Mouse (Mus musculus): ENCODE data around the gene Col1a1. TPM values are rescaled to one million over a fixed set of nuclear protein-coding genes. Genes with fewer than 3 reads are reported as not detected.
A peak's percentile ranks its signal among the peaks of the same experiment; 100 is the strongest.
"Not testable (repeated sequence)": the region's sequence is repeated elsewhere in the genome, so short reads cannot be mapped to it uniquely, and the experiment has no call there.

The Col1a1 gene
- polyA plus RNA-seq, 1 experiment from 2014 or later: 4,242 TPM

DNA sequence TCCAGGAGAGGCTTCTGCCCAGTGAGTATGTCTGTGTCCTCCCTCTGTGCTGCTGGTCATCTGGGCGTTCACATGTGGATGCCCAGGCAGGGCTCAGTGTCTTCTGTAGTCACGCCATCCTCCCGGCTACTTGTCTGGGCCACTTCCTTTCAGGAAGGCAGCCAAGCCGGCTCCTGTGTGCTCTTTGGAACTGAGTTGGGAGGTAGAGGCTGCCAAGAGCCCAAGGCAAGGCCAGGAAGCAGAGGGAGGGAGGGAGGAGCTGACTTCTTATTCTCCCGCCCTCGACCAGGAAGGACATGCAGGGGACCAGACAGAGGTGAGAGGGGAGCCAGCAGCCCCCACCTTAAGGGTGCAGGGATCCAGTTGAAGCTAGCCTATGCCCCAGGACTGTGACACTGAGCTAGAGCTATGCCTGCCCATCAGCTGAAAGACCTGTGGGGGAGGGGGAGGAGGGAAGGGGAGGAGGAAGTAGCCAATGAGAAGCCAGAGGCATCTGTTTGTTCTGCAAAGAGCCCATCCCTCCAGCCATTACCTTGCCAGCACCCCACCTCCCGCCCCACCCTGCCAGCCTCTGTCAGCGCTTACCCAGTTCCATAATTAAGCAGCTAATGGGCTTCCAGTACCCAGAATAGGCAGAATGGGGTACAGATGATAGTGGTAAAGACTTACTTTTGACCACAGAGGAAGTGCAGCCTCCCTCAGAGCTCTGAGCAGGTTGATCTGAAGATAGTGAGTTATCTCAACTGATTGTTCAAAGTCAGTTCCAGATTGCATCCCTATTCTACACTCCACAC is 22.2 kb downstream of the Col1a1 start:
- Histone ChIP-seq H3K27me3 (no peaks in the 10 kb centered on the region), H3K4me2 (replicated peaks) (0 out of 2 replicates have a peak overlapping the region, but pooled peaks have one; percentile 2), H3K9ac (no peak overlapping the region), H3K27ac (replicated peaks) (peak overlapping the region; percentile 61), H3K4me3 (replicated peaks) (no peak overlapping the region), H3K36me3 (no peaks in the 10 kb centered on the region), H3K9me3 (replicated peaks) (no peaks in the 10 kb centered on the region), H3K4me1 (peaks cover 24% of the 10 kb centered on the region)
- ATAC-seq (ENCODE audit: insufficient number of reproducible peaks, low FRiP score, low TSS enrichment, low read depth): peak; percentile 35; the same call in 1 of the 2 replicates
- WGBS: 16% methylated on average over 8 of the region's 8 CpGs

DNA sequence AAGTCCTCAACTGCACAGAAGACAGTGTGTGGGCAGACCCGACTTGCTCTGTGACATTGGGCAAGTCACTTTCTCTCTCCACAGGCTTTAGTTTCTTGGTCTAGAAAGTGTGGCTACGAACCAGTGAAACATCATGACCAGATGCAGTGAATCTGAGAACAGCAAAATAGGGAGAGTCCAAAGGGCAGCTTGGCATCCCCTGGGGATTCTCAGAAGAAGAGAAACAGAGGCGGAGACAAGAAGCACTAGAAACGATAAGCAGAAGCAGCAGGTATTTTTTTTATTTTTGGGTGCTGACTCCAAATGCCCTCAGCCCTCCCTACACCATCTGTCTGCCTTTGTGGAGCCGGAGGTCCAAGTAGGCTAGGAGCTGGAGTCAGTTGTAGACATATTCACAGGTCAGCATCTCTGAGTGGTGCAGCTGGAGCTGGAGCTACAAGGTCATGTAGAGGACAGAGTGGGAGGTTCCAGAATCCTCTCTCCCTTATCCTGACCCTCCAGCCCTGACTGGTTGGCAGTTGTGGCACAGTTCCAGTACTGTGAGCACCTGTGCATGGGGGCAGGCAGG is 26.6 kb downstream of the Col1a1 start:
- Histone ChIP-seq H3K4me3 (replicated peaks) (no peak overlapping the region), H3K9ac (no peak overlapping the region), H3K4me2 (replicated peaks) (no peak overlapping the region), H3K9me3 (replicated peaks) (no peaks in the 10 kb centered on the region), H3K36me3 (no peaks in the 10 kb centered on the region), H3K4me1 (peaks cover 27% of the 10 kb centered on the region), H3K27me3 (no peaks in the 10 kb centered on the region), H3K27ac (replicated peaks) (no peak overlapping the region)
- 67% methylated on average over 5 of the region's 5 CpGs for WGBS
- no peak for ATAC-seq (ENCODE audit: insufficient number of reproducible peaks, low FRiP score, low TSS enrichment, low read depth)

DNA sequence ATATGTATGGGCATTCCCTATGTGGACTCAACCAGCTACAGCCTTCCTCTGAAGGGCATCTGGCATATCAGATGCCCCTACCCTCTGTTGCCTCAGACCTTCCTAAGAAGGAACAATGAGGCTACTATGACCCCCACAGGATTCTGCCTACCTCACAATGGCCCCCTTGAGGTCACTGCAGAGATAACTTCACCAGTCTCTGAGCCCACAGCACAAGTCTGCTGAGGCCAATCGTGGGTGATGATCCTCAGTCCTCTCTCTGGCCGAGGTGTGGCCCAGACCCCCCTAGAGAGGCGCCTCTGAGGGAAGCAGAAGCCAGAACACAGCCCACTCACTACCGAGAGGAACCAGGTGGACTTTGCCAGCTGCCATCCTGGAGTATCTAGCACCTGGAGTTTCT is 31.4 kb downstream of the Col1a1 start, which contains the start of gene Hils1:
TSS of gene Hils1 (plus strand) at position 175 of the 400 bp plus-strand sequence.
- H3K9ac ChIP-seq: no peak within 1 kb of the TSS
- ATAC-seq (ENCODE audit: insufficient number of reproducible peaks, low FRiP score, low TSS enrichment, low read depth): no peak

DNA sequence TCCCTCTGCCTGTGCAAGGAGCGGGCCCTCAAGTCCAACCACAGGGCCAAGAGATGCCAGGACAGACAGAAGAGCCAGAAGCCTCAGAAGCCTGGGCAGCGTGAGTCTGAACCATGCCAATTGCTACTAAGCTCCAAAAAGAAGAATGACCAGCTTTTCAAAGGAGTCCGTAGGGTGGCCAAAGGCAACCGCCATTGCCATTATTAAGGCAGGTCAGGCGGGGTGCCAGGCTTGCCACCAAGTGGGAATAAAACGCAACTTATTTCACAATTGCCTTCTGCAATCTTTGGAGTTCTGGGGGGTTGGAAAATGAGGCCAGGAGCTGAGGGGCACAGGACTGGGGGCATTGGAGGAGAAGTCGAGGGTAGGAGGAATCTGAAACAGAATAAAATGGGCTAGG is 32.2 kb downstream of the Col1a1 start:
- Histone ChIP-seq H3K36me3 (no peaks in the 10 kb centered on the region), H3K27me3 (no peaks in the 10 kb centered on the region), H3K4me1 (peaks cover 12% of the 10 kb centered on the region), H3K9ac (no peak overlapping the region), H3K9me3 (replicated peaks) (no peaks in the 10 kb centered on the region), H3K4me3 (replicated peaks) (no peak overlapping the region), H3K27ac (replicated peaks) (no peak overlapping the region), H3K4me2 (replicated peaks) (no peak overlapping the region)
- ATAC-seq (ENCODE audit: insufficient number of reproducible peaks, low FRiP score, low TSS enrichment, low read depth): no peak
- WGBS: 82% methylated on average over 7 of the region's 7 CpGs

More for the DNA sequence above, 31.4 kb downstream of the Col1a1 start, which contains the start of gene Hils1:
- Histone ChIP-seq H3K4me2 (replicated peaks) (no peak within 1 kb of the TSS), H3K27me3 (no peaks in the 10 kb centered on the region), H3K9me3 (replicated peaks) (no peaks in the 10 kb centered on the region), H3K27ac (replicated peaks) (no peak within 1 kb of the TSS), H3K4me1 (peaks cover 13% of the 10 kb centered on the region), H3K36me3 (no peaks in the 10 kb centered on the region), H3K4me3 (replicated peaks) (no peak within 1 kb of the TSS)
- 32% methylated on average over 4 of the region's 4 CpGs for WGBS

DNA sequence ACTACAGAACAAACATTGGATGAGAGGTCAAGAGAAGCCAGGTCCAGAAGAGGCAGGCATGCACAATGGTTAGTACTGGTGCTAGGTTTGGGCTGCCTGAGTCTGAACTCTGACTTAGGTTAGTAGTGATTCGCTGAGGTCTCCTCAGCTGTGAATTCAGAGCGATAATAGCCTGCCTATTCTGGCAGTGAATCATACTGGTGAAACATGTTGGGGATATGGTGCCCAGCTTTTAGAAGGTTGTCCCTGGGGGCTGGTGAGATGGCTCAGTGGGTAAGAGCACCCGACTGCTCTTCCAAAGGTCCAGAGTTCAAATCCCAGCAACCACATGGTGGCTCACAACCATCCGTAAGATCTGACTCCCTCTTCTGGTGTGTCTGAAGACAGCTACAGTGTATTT is 33.7 kb downstream of the Col1a1 start:
- not testable (repeated sequence) for H3K4me1 ChIP-seq; H3K9me3 ChIP-seq (replicated peaks); ATAC-seq (ENCODE audit: insufficient number of reproducible peaks, low FRiP score, low TSS enrichment, low read depth); H3K4me2 ChIP-seq (replicated peaks); H3K9ac ChIP-seq; H3K27ac ChIP-seq (replicated peaks); H3K36me3 ChIP-seq; H3K27me3 ChIP-seq; H3K4me3 ChIP-seq (replicated peaks)
- 86% methylated on average over 4 of the region's 4 CpGs for WGBS

DNA sequence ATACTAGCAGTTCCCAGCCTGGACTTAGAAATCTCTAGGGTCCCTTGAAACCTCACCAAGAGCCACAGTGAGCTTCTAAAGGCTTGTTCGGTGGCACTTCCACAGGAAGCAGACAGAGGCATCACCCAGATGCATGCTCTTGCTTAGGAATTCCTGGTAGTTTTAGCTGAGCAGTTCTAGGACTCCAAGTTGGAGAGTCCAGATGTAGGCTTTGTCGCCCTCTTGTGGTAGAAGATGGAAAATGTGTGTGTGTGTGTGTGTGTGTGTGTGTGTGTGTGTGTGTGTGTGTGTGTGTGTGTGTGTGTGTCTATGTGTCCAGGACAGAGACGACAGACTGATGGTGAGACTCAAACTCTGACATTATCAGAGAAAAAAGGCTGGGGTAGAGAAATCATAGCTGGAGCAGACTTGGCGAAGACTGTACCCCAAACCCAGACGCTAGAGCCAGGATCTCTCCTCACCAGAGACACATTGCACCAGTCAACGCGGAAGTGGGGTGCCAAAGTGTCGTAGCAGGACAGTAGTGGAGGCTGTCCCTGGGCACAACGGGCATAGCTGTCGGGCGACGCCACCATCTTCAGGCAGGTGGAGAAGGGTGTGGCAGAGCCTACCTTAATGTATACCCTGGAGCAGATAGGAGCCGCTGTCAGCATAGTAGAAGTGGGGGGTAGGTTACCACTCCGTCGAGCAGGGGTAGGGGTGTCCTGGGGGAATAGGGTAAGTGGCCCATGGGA is 34.4 kb downstream of the Col1a1 start:
- H3K27me3 ChIP-seq: no peaks in the 10 kb centered on the region
- H3K27ac ChIP-seq (replicated peaks): no peak overlapping the region
- no peak overlapping the region for H3K4me2 ChIP-seq (replicated peaks)
- ATAC-seq (ENCODE audit: insufficient number of reproducible peaks, low FRiP score, low TSS enrichment, low read depth): peak; percentile 34; the same call in 1 of the 2 replicates
- H3K9ac ChIP-seq: no peak overlapping the region
- H3K4me3 ChIP-seq (replicated peaks): no peak overlapping the region
- no peaks in the 10 kb centered on the region for H3K9me3 ChIP-seq (replicated peaks)
- WGBS: 56% methylated on average over 15 of the region's 15 CpGs
- no peaks in the 10 kb centered on the region for H3K36me3 ChIP-seq
- H3K4me1 ChIP-seq: 0 out of 2 replicates have a peak, but pooled peaks cover 6% of the 10 kb centered on the region

DNA sequence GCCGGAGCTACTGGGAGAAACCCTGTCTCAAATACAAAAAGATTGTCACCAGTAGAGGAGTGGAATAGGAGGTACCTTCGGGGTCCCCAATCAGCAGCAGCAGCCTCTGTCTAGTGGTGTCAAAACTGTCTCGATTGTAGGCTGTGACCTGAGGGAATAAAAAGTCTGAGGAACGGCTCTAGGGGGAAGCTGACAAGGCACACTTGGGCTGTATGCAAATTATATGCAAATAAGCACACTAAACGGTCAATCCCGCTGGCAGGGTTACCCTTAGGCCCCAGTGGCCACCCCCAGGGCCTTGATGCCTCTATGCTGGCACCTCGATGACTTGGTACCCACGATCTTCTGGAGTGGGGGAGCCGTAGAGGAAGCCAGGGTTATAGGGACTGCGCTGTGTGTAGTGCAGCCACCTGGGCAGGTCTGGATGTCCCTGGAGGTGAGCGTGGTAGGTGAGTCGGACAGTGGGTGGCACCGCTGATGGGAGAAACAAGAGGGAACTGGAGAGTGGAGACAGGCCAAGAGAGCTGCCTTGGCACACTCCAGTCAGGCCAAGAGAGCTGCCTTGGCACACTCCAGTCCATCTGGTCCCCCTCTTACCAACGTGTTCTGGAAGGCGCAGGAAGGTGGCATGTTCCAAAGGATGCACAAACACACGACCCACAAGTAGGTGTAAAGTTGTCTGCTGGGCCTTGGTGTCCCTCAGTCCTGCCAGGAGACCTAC is 36.0 kb downstream of the Col1a1 start:
- no peak for ATAC-seq (ENCODE audit: insufficient number of reproducible peaks, low FRiP score, low TSS enrichment, low read depth)
- Histone ChIP-seq H3K9ac (no peak overlapping the region), H3K4me1 (0 out of 2 replicates have a peak, but pooled peaks cover 6% of the 10 kb centered on the region), H3K9me3 (replicated peaks) (no peaks in the 10 kb centered on the region), H3K27ac (replicated peaks) (no peak overlapping the region), H3K36me3 (no peaks in the 10 kb centered on the region), H3K4me3 (replicated peaks) (no peak overlapping the region), H3K4me2 (replicated peaks) (no peak overlapping the region), H3K27me3 (no peaks in the 10 kb centered on the region)
- 67% methylated on average over 16 of the region's 16 CpGs for WGBS

DNA sequence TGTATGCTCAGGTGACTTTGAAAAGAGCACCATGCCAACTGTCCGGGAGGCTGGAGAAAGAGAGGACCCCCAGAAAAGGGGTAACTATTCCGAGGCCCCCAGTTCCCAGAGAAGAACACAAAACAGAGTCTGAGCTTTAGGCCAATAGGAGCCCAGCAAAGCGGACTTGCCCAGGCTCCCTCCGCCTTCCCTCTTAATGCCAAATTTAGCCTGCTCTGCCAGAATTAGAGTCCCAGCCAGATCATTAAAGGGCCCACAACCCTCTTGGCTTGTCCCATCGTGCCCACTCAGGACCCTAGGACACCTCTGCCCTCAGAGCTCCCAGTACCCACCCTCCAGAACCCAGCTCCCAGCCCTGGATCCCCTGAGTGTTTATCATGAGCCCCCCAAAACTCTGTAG is 36.9 kb downstream of the Col1a1 start:
- H3K27me3 ChIP-seq: no peaks in the 10 kb centered on the region
- no peaks in the 10 kb centered on the region for H3K36me3 ChIP-seq
- no peaks in the 10 kb centered on the region for H3K9me3 ChIP-seq (replicated peaks)
- WGBS: 40% methylated on average over 5 of the region's 5 CpGs
- no peak overlapping the region for H3K4me2 ChIP-seq (replicated peaks)
- ATAC-seq (ENCODE audit: insufficient number of reproducible peaks, low FRiP score, low TSS enrichment, low read depth): no peak
- 0 out of 2 replicates have a peak, but pooled peaks cover 6% of the 10 kb centered on the region for H3K4me1 ChIP-seq
- H3K27ac ChIP-seq (replicated peaks): no peak overlapping the region
- H3K9ac ChIP-seq: no peak overlapping the region
- no peak overlapping the region for H3K4me3 ChIP-seq (replicated peaks)

DNA sequence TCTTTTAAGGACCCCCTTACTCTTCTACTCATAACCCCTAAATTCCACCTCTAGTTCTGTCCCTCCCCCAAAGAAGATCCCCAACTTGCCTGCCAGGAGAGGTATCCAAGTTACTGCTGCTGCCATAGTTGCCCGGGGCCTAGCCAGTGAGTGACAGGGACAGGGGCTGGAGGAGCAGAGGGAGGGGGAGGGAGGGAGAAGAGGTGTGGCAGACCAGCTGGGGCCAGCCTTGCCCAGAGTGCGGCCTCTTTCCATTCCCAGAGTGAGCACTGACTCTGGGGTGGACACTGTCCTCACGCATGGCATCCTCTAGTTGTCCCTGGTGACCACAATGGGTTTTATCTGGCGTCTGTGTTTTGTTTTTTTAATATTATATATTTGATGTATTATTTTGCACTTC is 37.3 kb downstream of the Col1a1 start:
- 36% methylated on average over 4 of the region's 4 CpGs for WGBS
- H3K4me2 ChIP-seq (replicated peaks): no peak overlapping the region
- H3K36me3 ChIP-seq: no peaks in the 10 kb centered on the region
- no peak overlapping the region for H3K4me3 ChIP-seq (replicated peaks)
- H3K27me3 ChIP-seq: no peaks in the 10 kb centered on the region
- H3K4me1 ChIP-seq: 0 out of 2 replicates have a peak, but pooled peaks cover 6% of the 10 kb centered on the region
- no peak overlapping the region for H3K27ac ChIP-seq (replicated peaks)
- peak; percentile 52; the same call in 1 of the 2 replicates for ATAC-seq (ENCODE audit: insufficient number of reproducible peaks, low FRiP score, low TSS enrichment, low read depth)
- no peaks in the 10 kb centered on the region for H3K9me3 ChIP-seq (replicated peaks)
- no peak overlapping the region for H3K9ac ChIP-seq

DNA sequence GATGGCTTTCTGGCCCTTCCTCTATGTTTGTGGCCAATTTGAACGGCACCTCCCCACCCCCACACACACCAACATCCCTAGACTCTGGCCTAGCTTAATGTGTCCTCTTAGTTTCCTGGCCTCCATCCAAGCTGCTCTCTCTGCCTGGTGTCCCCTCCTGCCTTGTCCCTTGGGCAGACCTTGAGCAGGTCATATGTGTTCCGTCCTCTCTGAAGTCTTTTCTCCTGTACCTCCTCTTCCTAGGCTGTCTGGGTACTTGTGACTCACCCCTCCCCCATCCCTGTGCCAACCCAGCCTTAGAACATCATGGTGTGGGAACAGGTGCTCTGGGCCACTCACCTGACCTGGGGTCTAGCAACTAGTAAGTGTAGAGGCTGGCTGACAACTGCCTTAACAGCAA is 38.9 kb downstream of the Col1a1 start:
- Histone ChIP-seq H3K27me3 (no peaks in the 10 kb centered on the region), H3K4me2 (replicated peaks) (no peak overlapping the region), H3K36me3 (no peaks in the 10 kb centered on the region), H3K4me1 (peaks cover 14% of the 10 kb centered on the region; the same call in 1 of the 2 replicates), H3K27ac (replicated peaks) (no peak overlapping the region), H3K9me3 (replicated peaks) (no peaks in the 10 kb centered on the region), H3K4me3 (replicated peaks) (no peak overlapping the region), H3K9ac (no peak overlapping the region)
- ATAC-seq (ENCODE audit: insufficient number of reproducible peaks, low FRiP score, low TSS enrichment, low read depth): no peak
- WGBS: 83% methylated on average over 2 of the region's 2 CpGs

DNA sequence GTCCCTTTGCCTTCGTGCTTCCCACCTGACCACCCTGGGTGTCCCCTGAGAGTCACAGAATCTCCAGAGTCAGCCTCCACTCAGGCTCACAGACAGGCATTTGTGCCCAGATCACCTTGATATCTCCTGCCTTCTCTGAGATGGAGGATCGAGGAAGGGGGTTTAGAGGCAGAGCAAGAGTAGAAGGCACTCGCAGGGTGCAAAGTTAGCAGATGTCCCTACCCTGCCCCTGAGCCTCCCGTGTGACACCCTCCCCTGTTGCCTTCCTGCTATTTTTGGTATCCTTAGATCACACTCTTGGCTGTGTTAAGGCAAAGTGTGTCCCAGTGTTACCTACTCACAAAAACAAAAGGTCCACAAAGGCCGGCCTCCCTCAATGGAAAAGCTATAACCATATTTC is 40.2 kb downstream of the Col1a1 start, which contains the start of gene Sgca:
TSS of gene Sgca (minus strand) at position 129 of the 400 bp plus-strand sequence.
- Histone ChIP-seq H3K27me3 (no peaks in the 10 kb centered on the region), H3K27ac (replicated peaks) (no peak within 1 kb of the TSS), H3K9me3 (replicated peaks) (no peaks in the 10 kb centered on the region), H3K4me3 (replicated peaks) (no peak within 1 kb of the TSS), H3K4me1 (peaks cover 14% of the 10 kb centered on the region; the same call in 1 of the 2 replicates), H3K36me3 (no peaks in the 10 kb centered on the region), H3K9ac (no peak within 1 kb of the TSS), H3K4me2 (replicated peaks) (no peak within 1 kb of the TSS)
- WGBS: 73% methylated on average over 5 of the region's 5 CpGs
- ATAC-seq (ENCODE audit: insufficient number of reproducible peaks, low FRiP score, low TSS enrichment, low read depth): no peak

Measured in embryonic facial prominence, embryonic 15.5 days (tissue).